Mouse (Mus musculus) layer of hippocampus, postnatal 36 days (tissue): Measurements from ENCODE around the gene Hoxa4. TPM values are rescaled to one million over a fixed set of nuclear protein-coding genes. Genes with fewer than 3 reads are reported as not detected.

Source experiments
- DNase-seq, 2 experiments: peaks; one replicate each; pipeline ENCODE4 v3.0.0; 2022
- total RNA-seq, 2 experiments: library from RNA; stranded (reverse); gene quantifications; 2 replicates each; pipeline ENCODE4 v1.2.3; 2021

Gene Hoxa4
- total RNA-seq, 2 experiments from 2014 or later = not detected

- DNase-seq = no peak
These were observed 26.7 kb downstream of the Hoxa4 start, which contains the start of gene Hoxa2 for GRCm38 (mm10) chr6:52164626-52165440. TSS of gene Hoxa2 (minus strand) at chr6:52164831.

GRCm38 (mm10) chr6:52164051-52164625 is 27.4 kb downstream of the Hoxa4 start:
- DNase-seq = no peak

- no peak for DNase-seq
These were observed 28.1 kb downstream of the Hoxa4 start for GRCm38 (mm10) chr6:52163366-52164031.

- DNase-seq = no peak
These were observed 28.8 kb downstream of the Hoxa4 start for GRCm38 (mm10) chr6:52162611-52163365.

- DNase-seq = no peak
These were observed 29.5 kb downstream of the Hoxa4 start for GRCm38 (mm10) chr6:52162093-52162380.

- DNase-seq = no peak
These were observed 30.0 kb downstream of the Hoxa4 start for GRCm38 (mm10) chr6:52161336-52162092.

GRCm38 (mm10) chr6:52160511-52161335 is 30.8 kb downstream of the Hoxa4 start:
- DNase-seq = no peak

- DNase-seq = no peak
These were observed 31.6 kb downstream of the Hoxa4 start for GRCm38 (mm10) chr6:52159979-52160378.

- no peak for DNase-seq
These were observed 32.3 kb downstream of the Hoxa4 start for GRCm38 (mm10) chr6:52159164-52159761.

GRCm38 (mm10) chr6:52158276-52159051 is 33.1 kb downstream of the Hoxa4 start, which contains the start of gene Hoxa1:
TSS of gene Hoxa1 (minus strand) at chr6:52158317.
- no peak for DNase-seq

- no peak for DNase-seq
These were observed 33.9 kb downstream of the Hoxa4 start for GRCm38 (mm10) chr6:52157466-52158275.

- DNase-seq = no peak
These were observed 34.9 kb downstream of the Hoxa4 start for GRCm38 (mm10) chr6:52156551-52157200.

GRCm38 (mm10) chr6:52155471-52155870 is 36.1 kb downstream of the Hoxa4 start:
- DNase-seq = no peak

GRCm38 (mm10) chr6:52154044-52154443 is 37.5 kb downstream of the Hoxa4 start:
- no peak for DNase-seq

- no peak for DNase-seq
These were observed 38.3 kb downstream of the Hoxa4 start for GRCm38 (mm10) chr6:52153270-52153669.

- no peak for DNase-seq
These were observed 39.0 kb downstream of the Hoxa4 start for GRCm38 (mm10) chr6:52152226-52153193.

- DNase-seq = no peak
These were observed 40.0 kb downstream of the Hoxa4 start for GRCm38 (mm10) chr6:52151571-52151970.
